Mouse (Mus musculus) midbrain, embryonic 13.5 days (tissue): ENCODE measurements around the gene Aqp6. TPM values are rescaled to one million over a fixed set of nuclear protein-coding genes. Genes with fewer than 3 reads are reported as not detected.

Experiments used
- ATAC-seq: fragments of 200-750 bp; cut with Nextera tagmentation; 2 replicates; pipeline ENCODE4 v1.8.0; 2017; ENCODE audit warnings: mild to moderate bottlenecking, moderate TSS enrichment, moderate library complexity
- H3K27ac ChIP-seq: fragments of 300-500 bp; sonication (generic); 2 replicates; pipeline ENCODE4 v1.5.1; 2015; ENCODE audit warnings: inconsistent platforms, mild to moderate bottlenecking, moderate library complexity
- H3K27me3 ChIP-seq: fragments of 300-500 bp; sonication (generic); 2 replicates; pipeline ENCODE4 v1.6.1; 2015; ENCODE audit warnings: mild to moderate bottlenecking, inconsistent platforms
- H3K36me3 ChIP-seq: fragments of 300-500 bp; sonication (generic); 2 replicates; pipeline ENCODE4 v1.6.1; 2015; ENCODE audit warnings: mild to moderate bottlenecking, inconsistent platforms
- H3K4me1 ChIP-seq: fragments of 300-500 bp; sonication (generic); replicated peaks from 2 replicates; pipeline ENCODE4 v1.6.1; 2015; ENCODE audit warnings: inconsistent platforms
- H3K4me2 ChIP-seq: fragments of 300-500 bp; sonication (generic); replicated peaks from 2 replicates; pipeline ENCODE4 v1.6.1; 2015; ENCODE audit warnings: moderate library complexity, mild to moderate bottlenecking, inconsistent platforms
- H3K4me3 ChIP-seq: fragments of 300-500 bp; sonication (generic); replicated peaks from 2 replicates; pipeline ENCODE4 v1.5.1; 2015; ENCODE audit warnings: mild to moderate bottlenecking, inconsistent platforms
- H3K9ac ChIP-seq: fragments of 300-500 bp; sonication (generic); replicated peaks from 2 replicates; pipeline ENCODE4 v1.6.1; 2015; ENCODE audit warnings: mild to moderate bottlenecking, inconsistent platforms
- H3K9me3 ChIP-seq: fragments of 300-500 bp; sonication (generic); 2 replicates; pipeline ENCODE4 v1.6.1; 2016; ENCODE audit warnings: mild to moderate bottlenecking, inconsistent platforms
- WGBS: fragments of 180-500 bp; shearing (Covaris S2); methylation state at CpG from one replicate; pipeline ENCODE4 v1.1.7; 2015; 5-methylcytosine and 5-hydroxymethylcytosine counted together
- polyA plus RNA-seq: library from polyadenylated mRNA; unstranded; fragments of >200 nt; fragmentation: Nextera tagmentation; extraction: Ambion mirVana; gene quantifications from 2 replicates; pipeline ENCODE4 v1.2.1, GENCODE M21; 2015

Gene Aqp6
- polyA plus RNA-seq, 1 experiment from 2014 or later, result 0.71 TPM

DNA sequence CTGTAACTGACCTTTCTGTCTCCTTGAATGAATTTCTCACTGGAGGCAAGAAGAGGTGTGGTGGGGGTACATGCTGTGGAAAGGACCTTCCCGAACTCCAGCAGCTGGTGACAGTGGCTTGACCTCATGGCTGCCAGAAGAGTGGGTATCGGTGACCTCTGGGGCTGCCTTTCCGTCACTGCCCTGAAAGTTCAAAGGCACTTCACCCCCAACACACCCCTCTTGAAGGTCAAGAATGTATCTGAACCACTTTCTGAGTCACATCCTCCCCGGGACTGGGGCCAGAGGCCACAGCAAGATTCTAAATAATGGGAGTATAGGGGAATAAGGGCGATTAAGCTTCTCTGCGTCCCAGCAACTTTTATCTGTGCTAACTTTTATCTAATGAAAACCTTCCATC lies 15.5 kb upstream of the Aqp6 start:
- peaks cover 28% of the 10 kb centered on the region for H3K4me1 ChIP-seq
- no peaks in the 10 kb centered on the region for H3K36me3 ChIP-seq
- H3K9me3 ChIP-seq, result no peaks in the 10 kb centered on the region
- no peak overlapping the region for H3K4me3 ChIP-seq
- no peak overlapping the region for H3K27ac ChIP-seq
- 63% methylated on average over 6 of the region's 6 CpGs for WGBS
- H3K27me3 ChIP-seq, result peaks cover 99% of the 10 kb centered on the region
- no peak overlapping the region for H3K9ac ChIP-seq
- H3K4me2 ChIP-seq, result no peak overlapping the region
- no peak for ATAC-seq

DNA sequence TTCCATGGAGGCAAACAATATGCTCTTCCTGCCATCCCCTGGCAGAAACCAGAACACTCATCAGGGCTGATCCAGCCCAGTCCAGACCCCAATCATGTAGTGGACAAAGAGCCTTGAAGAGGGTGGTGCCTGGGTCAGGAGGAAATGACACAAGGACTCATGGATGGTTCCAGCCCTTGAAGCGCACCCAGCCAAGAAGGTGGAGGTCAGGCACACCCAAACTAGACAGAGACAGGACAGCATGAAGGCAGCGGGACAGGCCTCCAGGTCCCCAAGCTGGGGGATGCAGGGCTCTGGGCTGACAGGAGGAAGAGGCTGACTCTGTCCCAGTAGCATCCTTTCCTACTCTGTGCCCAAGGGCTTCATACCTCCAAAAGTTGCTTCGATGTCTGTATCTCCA lies 14.7 kb upstream of the Aqp6 start:
- Histone ChIP-seq H3K4me2 (no peak overlapping the region), H3K36me3 (no peaks in the 10 kb centered on the region), H3K9ac (no peak overlapping the region), H3K4me3 (no peak overlapping the region), H3K4me1 (peaks cover 32% of the 10 kb centered on the region), H3K27me3 (peaks cover 99% of the 10 kb centered on the region), H3K27ac (no peak overlapping the region), H3K9me3 (no peaks in the 10 kb centered on the region)
- ATAC-seq, result no peak
- WGBS, result 97% methylated on average over 3 of the region's 3 CpGs

DNA sequence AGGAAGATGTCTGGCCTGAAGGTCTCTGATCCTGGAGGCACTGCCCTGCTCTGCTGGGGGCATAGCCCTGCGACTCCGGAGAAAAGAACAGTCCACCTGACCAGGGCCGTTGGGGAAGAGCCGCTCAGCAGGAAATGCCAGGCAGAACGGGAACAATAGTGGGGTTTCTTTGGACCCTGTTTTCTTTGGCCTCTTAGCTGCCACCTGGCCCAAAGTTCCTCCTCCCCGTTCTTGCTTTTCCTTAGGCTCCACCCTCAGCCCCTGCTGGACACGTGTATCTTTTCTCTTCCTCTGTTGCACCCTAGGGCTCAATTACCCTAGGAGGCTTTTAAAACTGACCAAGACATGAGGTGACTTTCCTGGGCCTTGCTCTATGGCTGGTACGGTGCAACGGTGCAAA lies 12.0 kb upstream of the Aqp6 start:
- no peaks in the 10 kb centered on the region for H3K9me3 ChIP-seq
- H3K4me2 ChIP-seq, result no peak overlapping the region

DNA sequence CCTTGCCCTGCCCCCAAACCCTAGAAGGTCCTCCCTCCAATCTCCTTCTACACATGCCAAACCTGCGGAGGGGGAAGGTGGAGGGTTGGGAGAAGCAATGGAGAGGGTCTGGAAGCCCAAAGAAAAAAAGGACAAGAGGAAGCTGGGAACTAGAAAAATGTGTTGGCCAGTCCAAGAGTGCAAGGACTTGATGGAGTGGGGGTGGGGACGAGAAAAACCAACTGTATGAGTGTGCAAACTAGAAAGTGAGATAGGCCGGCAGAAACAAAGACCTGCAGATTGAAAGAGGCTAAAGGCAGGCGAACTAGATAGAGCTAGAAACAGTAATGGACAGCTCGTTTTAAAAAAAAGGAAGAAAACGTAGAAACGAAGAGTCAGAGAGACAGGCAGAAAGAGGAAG lies 11.5 kb upstream of the Aqp6 start:
- Histone ChIP-seq H3K36me3 (no peaks in the 10 kb centered on the region), H3K27me3 (peaks cover 100% of the 10 kb centered on the region), H3K4me3 (no peak overlapping the region), H3K27ac (no peak overlapping the region), H3K4me1 (peaks cover 14% of the 10 kb centered on the region), H3K9me3 (no peaks in the 10 kb centered on the region), H3K4me2 (no peak overlapping the region), H3K9ac (no peak overlapping the region)
- WGBS, result 18% methylated on average over 7 of the region's 7 CpGs
- ATAC-seq, result no peak

More for the DNA sequence above, 12.0 kb upstream of the Aqp6 start:
- Histone ChIP-seq H3K36me3 (no peaks in the 10 kb centered on the region), H3K4me1 (peaks cover 18% of the 10 kb centered on the region), H3K9ac (no peak overlapping the region), H3K27me3 (peaks cover 100% of the 10 kb centered on the region), H3K27ac (no peak overlapping the region), H3K4me3 (no peak overlapping the region)
- 3% methylated on average over 9 of the region's 9 CpGs for WGBS
- no peak for ATAC-seq

DNA sequence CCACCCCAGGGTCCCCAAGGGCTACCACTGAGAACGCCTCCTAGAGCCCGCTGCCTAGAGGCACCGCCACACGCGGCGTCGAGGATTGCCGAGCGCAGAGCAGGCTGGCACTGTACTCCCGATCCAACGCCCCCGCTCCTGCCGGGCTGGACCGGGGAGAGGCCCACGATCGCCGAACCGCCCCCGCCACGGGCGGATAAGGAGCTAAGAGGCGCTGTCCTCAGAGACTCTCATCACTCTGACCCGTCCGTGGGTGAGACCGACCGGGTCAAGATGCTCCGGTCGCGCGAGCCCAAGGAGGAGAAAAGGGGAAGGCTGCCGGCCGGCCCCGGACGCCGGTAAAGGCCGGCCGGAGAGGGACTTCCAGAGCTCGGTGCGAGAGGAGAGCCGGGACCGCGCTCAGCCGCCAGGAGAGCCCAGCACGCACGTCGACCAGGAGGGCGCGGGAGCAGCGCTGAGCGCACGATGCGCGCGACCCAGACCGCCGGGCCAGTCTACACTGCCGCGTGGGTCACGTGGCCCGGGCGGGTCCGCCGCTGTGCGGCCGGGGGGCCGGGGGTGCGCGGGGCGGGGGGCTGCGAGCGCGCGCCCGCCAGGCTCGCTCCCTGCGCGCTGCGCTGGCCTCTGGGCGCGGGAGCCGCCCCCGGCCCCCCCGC lies 10.6 kb upstream of the Aqp6 start, which contains the start of gene Aqp5:
Gene Aqp5 (plus strand): TSS at position 354 of the 656 bp plus-strand sequence.
- 2% methylated on average over 54 of the region's 83 CpGs for WGBS
- H3K9me3 ChIP-seq, result no peaks in the 10 kb centered on the region
- H3K36me3 ChIP-seq, result no peaks in the 10 kb centered on the region

DNA sequence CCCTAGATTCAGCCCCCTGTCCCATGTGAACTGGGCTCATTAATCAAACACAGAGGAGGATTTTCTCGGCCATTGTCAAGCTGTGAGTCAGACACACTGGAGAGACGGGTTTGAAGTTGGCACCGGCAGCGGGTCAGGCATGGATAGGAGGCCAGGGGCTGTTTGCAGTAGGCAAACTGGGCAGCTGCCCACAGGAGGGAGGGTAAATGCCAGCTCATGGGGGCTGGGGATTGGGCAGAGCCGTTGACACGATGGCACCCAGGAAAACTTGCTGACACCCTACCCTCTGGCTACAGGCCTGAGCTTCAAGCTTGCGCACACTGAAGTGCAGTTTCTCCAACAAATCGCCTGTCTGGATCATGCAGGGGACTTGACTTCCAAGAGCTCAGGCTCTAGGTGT lies 9.0 kb upstream of the Aqp6 start:
- H3K4me1 ChIP-seq, result peaks cover 17% of the 10 kb centered on the region
- H3K4me3 ChIP-seq, result no peak overlapping the region
- H3K9ac ChIP-seq, result no peak overlapping the region
- no peak overlapping the region for H3K4me2 ChIP-seq
- no peak overlapping the region for H3K27ac ChIP-seq
- peaks cover 85% of the 10 kb centered on the region for H3K27me3 ChIP-seq
- ATAC-seq, result no peak
- WGBS, result 70% methylated on average over 8 of the region's 8 CpGs
- H3K9me3 ChIP-seq, result no peaks in the 10 kb centered on the region
- no peaks in the 10 kb centered on the region for H3K36me3 ChIP-seq

More for the DNA sequence above, 10.6 kb upstream of the Aqp6 start, which contains the start of gene Aqp5:
- ATAC-seq, result peak; percentile 83
- Histone ChIP-seq H3K4me2 (peak within 1 kb of the TSS; percentile 60), H3K4me3 (peak within 1 kb of the TSS; percentile 42), H3K9ac (peak within 1 kb of the TSS; percentile 39), H3K27ac (no peak within 1 kb of the TSS), H3K27me3 (peaks cover 100% of the 10 kb centered on the region), H3K4me1 (peaks cover 9% of the 10 kb centered on the region; the same call in 1 of the 2 replicates)

DNA sequence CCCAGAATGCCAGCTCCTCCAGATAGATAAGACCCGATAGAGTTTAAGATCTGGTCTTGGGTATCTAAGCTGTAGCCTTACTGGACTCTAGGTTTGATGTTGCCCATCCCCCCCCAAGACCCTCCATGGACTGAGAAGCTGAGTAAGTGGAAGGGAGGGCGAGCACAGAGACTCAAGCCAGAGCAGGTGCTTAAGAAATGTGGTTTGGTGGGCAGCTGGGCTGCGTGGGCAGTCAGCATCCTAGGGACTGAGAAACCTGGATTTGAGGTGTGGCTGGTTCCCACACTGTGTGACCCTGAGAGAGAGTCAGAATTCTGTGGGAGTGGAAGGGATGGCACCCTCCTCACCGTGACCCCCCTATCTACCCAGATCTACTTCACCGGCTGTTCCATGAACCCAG lies 8.3 kb upstream of the Aqp6 start:
- ATAC-seq, result no peak
- no peak overlapping the region for H3K4me2 ChIP-seq
- no peak overlapping the region for H3K27ac ChIP-seq
- H3K9me3 ChIP-seq, result no peaks in the 10 kb centered on the region
- H3K4me1 ChIP-seq, result peaks cover 19% of the 10 kb centered on the region
- H3K36me3 ChIP-seq, result no peaks in the 10 kb centered on the region
- no peak overlapping the region for H3K4me3 ChIP-seq
- WGBS, result 90% methylated on average over 5 of the region's 5 CpGs
- peaks cover 78% of the 10 kb centered on the region for H3K27me3 ChIP-seq
- no peak overlapping the region for H3K9ac ChIP-seq

DNA sequence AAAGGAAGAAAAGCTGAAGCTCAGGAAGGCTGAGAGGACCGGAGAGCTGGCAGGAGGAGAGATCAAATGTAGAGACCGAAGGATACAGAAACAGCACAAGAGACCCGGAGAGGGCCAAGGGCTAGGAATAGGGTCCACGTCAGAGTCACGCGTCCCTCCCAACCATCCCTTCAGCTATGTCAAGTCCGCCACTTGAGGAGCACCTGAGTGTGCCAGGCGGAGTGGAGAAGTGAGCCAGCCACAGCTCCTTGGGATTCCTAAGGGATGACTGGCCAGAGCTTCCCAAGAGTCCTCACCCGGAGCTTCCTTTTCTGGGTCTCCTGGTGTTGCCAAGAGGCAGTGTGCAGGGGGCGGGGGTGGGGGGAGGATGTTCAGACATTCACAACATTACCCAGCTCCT lies 6.2 kb upstream of the Aqp6 start:
- 87% methylated on average over 10 of the region's 10 CpGs for whole genome bisulfite sequencing
- Histone ChIP-seq H3K9ac (no peak overlapping the region), H3K27me3 (peaks cover 59% of the 10 kb centered on the region)

DNA sequence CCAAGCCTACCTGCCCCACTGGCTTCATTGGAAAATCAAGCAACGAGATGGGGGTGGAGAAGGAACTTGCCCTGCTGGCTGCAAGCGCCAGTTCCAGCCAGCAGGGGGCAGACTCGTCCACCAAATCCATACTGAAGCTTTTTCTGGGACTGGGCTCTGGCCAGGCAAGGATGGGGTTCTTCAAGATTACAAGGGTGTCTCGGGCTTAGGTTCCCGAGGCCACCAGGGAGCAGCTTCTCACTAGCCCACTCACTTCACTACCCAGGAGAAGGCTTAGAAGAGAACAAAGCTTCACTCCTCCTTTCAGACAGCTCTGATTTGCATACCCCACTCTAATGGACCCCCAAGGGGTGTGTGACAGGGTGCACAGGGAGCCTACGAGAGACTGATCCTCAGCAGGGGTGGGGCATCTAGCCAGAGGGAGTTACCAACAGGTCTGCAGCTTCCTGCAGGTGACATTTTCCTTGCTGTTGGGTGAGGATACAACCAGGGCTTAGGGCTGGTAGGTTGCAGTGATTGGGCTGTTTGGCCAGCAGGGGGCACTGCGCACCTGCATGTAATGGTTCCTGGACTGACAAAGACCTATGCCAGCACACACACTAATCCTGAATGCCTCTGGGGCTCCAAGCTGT lies 5.0 kb upstream of the Aqp6 start:
- under 1% methylated on average over 7 of the region's 7 CpGs for whole genome bisulfite sequencing
- 0 out of 2 replicates have a peak overlapping the region, but pooled peaks have one; percentile 2 for H3K4me2 ChIP-seq

More for the DNA sequence above, 6.2 kb upstream of the Aqp6 start:
- ATAC-seq, result no peak
- Histone ChIP-seq H3K36me3 (no peaks in the 10 kb centered on the region), H3K4me2 (no peak overlapping the region), H3K27ac (no peak overlapping the region), H3K4me3 (no peak overlapping the region), H3K4me1 (peaks cover 31% of the 10 kb centered on the region), H3K9me3 (no peaks in the 10 kb centered on the region)

DNA sequence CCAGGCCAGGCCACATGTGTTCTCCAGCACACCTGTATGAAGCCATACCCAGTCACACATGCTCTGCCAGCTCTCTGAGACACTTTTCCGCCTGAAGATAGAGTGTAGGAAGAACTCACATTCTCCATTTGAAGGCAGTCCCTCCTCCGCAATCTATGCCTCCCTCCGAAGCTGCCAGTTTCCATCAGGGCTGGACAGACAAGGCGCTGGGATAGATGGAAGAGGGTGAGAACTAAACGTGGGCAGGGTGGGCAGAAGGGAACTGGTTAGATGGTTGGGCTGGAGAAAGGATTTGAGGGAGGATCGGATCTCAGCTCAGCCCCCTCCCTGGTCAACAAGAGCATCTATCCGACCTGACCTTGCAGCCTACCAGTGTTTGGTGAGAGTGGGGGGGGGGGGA lies 4.4 kb upstream of the Aqp6 start:
- H3K4me2 ChIP-seq, result no peak overlapping the region
- no peak; the same call in 1 of the 2 replicates for ATAC-seq
- WGBS, result 56% methylated on average over 7 of the region's 7 CpGs
- H3K9ac ChIP-seq, result no peak overlapping the region
- no peak overlapping the region for H3K27ac ChIP-seq
- H3K9me3 ChIP-seq, result no peaks in the 10 kb centered on the region
- peaks cover 40% of the 10 kb centered on the region for H3K27me3 ChIP-seq
- H3K36me3 ChIP-seq, result no peaks in the 10 kb centered on the region
- H3K4me1 ChIP-seq, result peaks cover 39% of the 10 kb centered on the region
- no peak overlapping the region for H3K4me3 ChIP-seq

More for the DNA sequence above, 5.0 kb upstream of the Aqp6 start:
- peaks cover 33% of the 10 kb centered on the region for H3K4me1 ChIP-seq
- H3K27ac ChIP-seq, result peak overlapping the region; percentile 74
- peak; percentile 87 for ATAC-seq
- no peak overlapping the region for H3K4me3 ChIP-seq
- H3K9ac ChIP-seq, result no peak overlapping the region
- no peaks in the 10 kb centered on the region for H3K36me3 ChIP-seq
- H3K27me3 ChIP-seq, result peaks cover 47% of the 10 kb centered on the region
- H3K9me3 ChIP-seq, result no peaks in the 10 kb centered on the region

DNA sequence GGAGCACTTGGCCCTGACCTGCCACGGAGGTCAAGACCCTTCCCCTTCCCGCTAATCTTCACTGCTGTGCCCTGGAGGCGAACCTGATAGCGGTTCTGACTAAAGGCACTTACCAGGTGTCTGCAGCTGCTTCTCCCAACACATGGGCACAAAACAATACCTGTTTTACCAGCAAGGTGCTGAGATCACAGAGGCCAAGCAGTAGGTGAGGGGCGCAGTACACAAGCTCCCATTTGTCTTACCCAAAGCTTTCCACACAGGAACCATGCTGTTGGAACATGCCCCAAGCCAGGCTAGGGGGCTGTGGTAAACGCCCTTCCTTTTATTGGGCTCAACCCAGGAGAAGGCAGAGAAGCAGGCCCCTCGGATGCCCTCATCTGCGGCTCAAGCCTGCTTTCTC lies 3.6 kb upstream of the Aqp6 start:
- WGBS, result 54% methylated on average over 8 of the region's 8 CpGs
- H3K9me3 ChIP-seq, result no peaks in the 10 kb centered on the region
- H3K9ac ChIP-seq, result no peak overlapping the region
- H3K4me2 ChIP-seq, result no peak overlapping the region
- H3K27me3 ChIP-seq, result peaks cover 33% of the 10 kb centered on the region
- peaks cover 45% of the 10 kb centered on the region for H3K4me1 ChIP-seq
- H3K27ac ChIP-seq, result 0 out of 2 replicates have a peak overlapping the region, but pooled peaks have one; percentile 3
- no peaks in the 10 kb centered on the region for H3K36me3 ChIP-seq
- no peak for ATAC-seq
- no peak overlapping the region for H3K4me3 ChIP-seq

DNA sequence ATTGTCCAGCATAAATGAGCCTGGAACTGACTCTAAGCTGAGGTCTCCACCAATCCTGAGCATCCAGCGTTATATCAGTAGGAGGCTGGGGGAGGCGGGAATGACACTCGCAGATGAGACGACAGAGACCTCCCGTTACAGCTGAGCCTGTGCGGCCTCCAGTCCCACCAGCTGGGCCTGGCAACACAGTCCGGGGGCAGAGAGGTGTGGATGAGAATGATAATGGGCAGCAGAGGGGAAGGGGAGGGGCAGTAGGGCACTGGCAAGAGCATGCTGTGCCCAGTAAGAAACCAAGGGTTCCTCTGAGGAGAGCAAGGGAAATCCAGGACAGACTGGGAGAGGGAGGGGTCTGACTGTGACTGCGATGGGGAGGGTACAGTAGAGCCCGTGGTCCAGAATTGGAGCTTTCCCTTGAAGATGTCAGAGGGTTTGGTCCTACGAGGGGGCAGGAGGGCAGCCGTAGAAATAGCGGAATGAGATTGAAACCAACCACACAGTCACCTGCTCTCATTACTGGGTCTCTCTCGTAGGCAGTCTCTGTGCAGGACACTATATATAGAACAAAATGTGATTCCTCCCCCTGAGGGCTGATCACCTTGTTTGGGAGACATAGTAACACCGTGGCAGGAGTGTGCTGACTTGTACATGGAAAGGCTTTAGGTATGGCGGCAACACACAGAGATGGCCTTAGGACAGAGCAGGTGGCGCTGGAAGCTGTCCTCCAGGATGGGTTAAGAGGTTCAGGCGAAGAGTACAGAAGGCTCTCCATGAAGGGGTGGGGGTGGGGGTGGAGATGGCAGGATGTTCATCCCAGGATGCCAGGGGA lies 1.7 kb upstream of the Aqp6 start:
- ATAC-seq, result peak; percentile 29; the same call in 1 of the 2 replicates
- 41% methylated on average over 17 of the region's 17 CpGs for WGBS
- no peak overlapping the region for H3K4me3 ChIP-seq
- peaks cover 25% of the 10 kb centered on the region for H3K27me3 ChIP-seq
- no peaks in the 10 kb centered on the region for H3K9me3 ChIP-seq
- H3K27ac ChIP-seq, result peak overlapping the region; percentile 42; the same call in 1 of the 2 replicates
- 0 out of 2 replicates have a peak overlapping the region, but pooled peaks have one; percentile 14 for H3K9ac ChIP-seq
- no peak overlapping the region for H3K4me2 ChIP-seq
- H3K36me3 ChIP-seq, result no peaks in the 10 kb centered on the region
- H3K4me1 ChIP-seq, result peaks cover 48% of the 10 kb centered on the region
